Mouse (Mus musculus) MEL (cell line): ENCODE measurements around the gene Gpm6b. TPM values are rescaled to one million over a fixed set of nuclear protein-coding genes. Genes with fewer than 3 reads are reported as not detected.
A peak's percentile ranks its signal among the peaks of the same experiment; 100 is the strongest.

ENCODE experiments used
- DNase-seq: peaks from one replicate; pipeline ENCODE4 v3.0.0; 2011; ENCODE audit warnings: low read depth, low spot score
- H3K27ac ChIP-seq: 2 replicates; pipeline ENCODE4 v1.5.1; 2012; ENCODE audit warnings: low read depth, mild to moderate bottlenecking, control low read depth, low read length, moderate library complexity; ENCODE audit not compliant: control insufficient read depth
- H3K27me3 ChIP-seq, 2 experiments: fragments of 150-350 bp in 1 of 2; sonication (generic) in 1 of 2; 2 replicates each; pipeline ENCODE4 v1.6.1; 2012; ENCODE audit warnings: low read length in 2 of 2, mild to moderate bottlenecking in 2 of 2, improper control_type of control experiment in 1 of 2, moderate library complexity in 1 of 2; ENCODE audit not compliant: insufficient read depth in 2 of 2, control insufficient read depth in 1 of 2
- H3K36me3 ChIP-seq, 2 experiments: 2 replicates each; pipeline ENCODE4 v1.6.1; 2012 to 2014; ENCODE audit warnings: low read length in 2 of 2, improper control_type of control experiment in 1 of 2, inconsistent platforms in 1 of 2, mild to moderate bottlenecking in 1 of 2; ENCODE audit not compliant: insufficient read depth in 2 of 2, control insufficient read depth in 1 of 2
- H3K4me1 ChIP-seq, 2 experiments: fragments of 150-350 bp in 1 of 2; sonication (generic) in 1 of 2; 2 replicates each; pipeline ENCODE4 v1.6.1; 2012; ENCODE audit warnings: low read length in 2 of 2, improper control_type of control experiment in 1 of 2, mild to moderate bottlenecking in 1 of 2; ENCODE audit not compliant: insufficient read depth in 2 of 2, control insufficient read depth in 1 of 2
- H3K4me3 ChIP-seq, 2 experiments: fragments of 150-350 bp in 1 of 2; sonication (generic) in 1 of 2; 2 replicates each; pipeline ENCODE4 v1.5.1; 2012; ENCODE audit warnings: low read depth in 2 of 2, low read length in 2 of 2, mild to moderate bottlenecking in 2 of 2, moderate library complexity in 2 of 2, control low read depth in 1 of 2, improper control_type of control experiment in 1 of 2; ENCODE audit not compliant: control insufficient read depth in 1 of 2, insufficient read depth in 1 of 2
- H3K79me2 ChIP-seq: 2 replicates; pipeline ENCODE4 v1.6.1; 2012; ENCODE audit warnings: mild to moderate bottlenecking, low read length, moderate library complexity; ENCODE audit not compliant: control insufficient read depth, poor library complexity, insufficient read depth
- H3K9ac ChIP-seq: 2 replicates; pipeline ENCODE4 v1.6.1; 2012; ENCODE audit warnings: low read depth, mild to moderate bottlenecking, control low read depth, low read length, moderate library complexity; ENCODE audit not compliant: control insufficient read depth, poor library complexity, severe bottlenecking
- H3K9me3 ChIP-seq: fragments of 150-350 bp; sonication (generic); replicated peaks from 2 replicates; pipeline ENCODE4 v1.6.1; 2012; ENCODE audit warnings: mild to moderate bottlenecking, low read length, improper control_type of control experiment, moderate library complexity; ENCODE audit not compliant: insufficient read depth
- BHLHE40 ChIP-seq: IDR thresholded peaks from 2 replicates; pipeline ENCODE4 v1.6.1; 2012; ENCODE audit warnings: low read depth, mild to moderate bottlenecking, inconsistent platforms, low read length, improper control_type of control experiment, borderline replicate concordance
- CHD2 ChIP-seq: IDR thresholded peaks from 2 replicates; pipeline ENCODE4 v1.6.1; 2011; ENCODE audit warnings: low read length, improper control_type of control experiment
- CTCF ChIP-seq, 3 experiments: IDR thresholded peaks in 2 of 3; conservative IDR thresholded peaks in 1 of 3; 2 replicates each; pipeline ENCODE4 v1.5.1; 2011 to 2012; ENCODE audit warnings: low read length in 3 of 3, low read depth in 2 of 3, mild to moderate bottlenecking in 2 of 3, improper control_type of control experiment in 1 of 3, inconsistent platforms in 1 of 3, mixed read lengths in 1 of 3, moderate library complexity in 1 of 3; ENCODE audit not compliant: control insufficient read depth in 1 of 3, insufficient read depth in 1 of 3, poor library complexity in 1 of 3, severe bottlenecking in 1 of 3
- E2F4 ChIP-seq: IDR thresholded peaks from 2 replicates; pipeline ENCODE4 v1.6.1; 2011; ENCODE audit warnings: low read depth, low read length, improper control_type of control experiment, borderline replicate concordance
- GATA1 ChIP-seq: IDR thresholded peaks from 2 replicates; pipeline ENCODE4 v1.6.1; 2011; ENCODE audit warnings: low read depth, low read length, improper control_type of control experiment
- HCFC1 ChIP-seq: IDR thresholded peaks from 2 replicates; pipeline ENCODE4 v1.6.1; 2012; ENCODE audit warnings: low read depth, mild to moderate bottlenecking, inconsistent platforms, low read length, improper control_type of control experiment, moderate library complexity
- MAFK ChIP-seq: IDR thresholded peaks from 2 replicates; pipeline ENCODE4 v1.6.1; 2011; ENCODE audit warnings: low read depth, mild to moderate bottlenecking, low read length, improper control_type of control experiment, borderline replicate concordance
- MAZ ChIP-seq: IDR thresholded peaks from 2 replicates; pipeline ENCODE4 v1.6.1; 2012; ENCODE audit warnings: low read depth, mild to moderate bottlenecking, inconsistent platforms, low read length, improper control_type of control experiment
- NELFE ChIP-seq: IDR thresholded peaks from 2 replicates; pipeline ENCODE4 v1.6.1; 2011; ENCODE audit warnings: low read depth, low read length, improper control_type of control experiment
- POLR2AphosphoS2 ChIP-seq: IDR thresholded peaks from 2 replicates; pipeline ENCODE4 v1.6.1; 2011; ENCODE audit warnings: low read length, improper control_type of control experiment
- RAD21 ChIP-seq: IDR thresholded peaks from 2 replicates; pipeline ENCODE4 v1.6.1; 2011; ENCODE audit warnings: mild to moderate bottlenecking, low read depth, low read length, improper control_type of control experiment
- RCOR1 ChIP-seq: IDR thresholded peaks from 2 replicates; pipeline ENCODE4 v1.6.1; 2012; ENCODE audit warnings: low read depth, mild to moderate bottlenecking, inconsistent platforms, low read length, improper control_type of control experiment
- SIN3A ChIP-seq: IDR thresholded peaks from 2 replicates; pipeline ENCODE4 v1.6.1; 2012; ENCODE audit warnings: low read length, improper control_type of control experiment, inconsistent platforms
- TCF12 ChIP-seq: IDR thresholded peaks from 2 replicates; pipeline ENCODE4 v1.6.1; 2014; ENCODE audit warnings: low read depth, mild to moderate bottlenecking, inconsistent platforms, low read length, improper control_type of control experiment, moderate library complexity
- USF1 ChIP-seq: IDR thresholded peaks from 2 replicates; pipeline ENCODE4 v1.6.1; 2014; ENCODE audit warnings: low read depth, mild to moderate bottlenecking, inconsistent platforms, low read length, improper control_type of control experiment, moderate library complexity
- ZKSCAN1 ChIP-seq: IDR thresholded peaks from 2 replicates; pipeline ENCODE4 v1.6.1; 2012; ENCODE audit warnings: low read depth, mild to moderate bottlenecking, inconsistent platforms, low read length, improper control_type of control experiment, moderate library complexity
- polyA plus RNA-seq, 2 experiments: library from polyadenylated mRNA; stranded (reverse) in 1 of 2; unstranded in 1 of 2; fragments of >175 nt in 1 of 2; fragments of >200 nt in 1 of 2; gene quantifications; 2 replicates each; pipeline versions ENCODE4 v1.2.1 to v1.2.4; 2012; ENCODE audit warnings: low replicate concordance in 2 of 2, low read depth in 1 of 2; ENCODE audit not compliant: insufficient read length in 2 of 2, insufficient read depth in 1 of 2, missing spikeins in 1 of 2
- total RNA-seq: library from RNA; depleted of rRNA; stranded (reverse); fragments of 300-350 nt; gene quantifications from 2 replicates; pipeline ENCODE4 v1.2.3, GENCODE M21; 2012

Gene Gpm6b
- total and polyA plus RNA-seq, 3 experiments = 4.9 to 13.2 TPM; not detected in 1

- Histone ChIP-seq H3K36me3 (peaks cover 13 to 41% of the 10 kb centered on the region in 2 experiments), H3K9ac (peak overlapping the region; percentile 29; the same call in 1 of the 2 replicates), H3K4me3 (no peak overlapping the region), H3K9me3 (no peaks in the 10 kb centered on the region), H3K79me2 (no peaks in the 10 kb centered on the region), H3K4me1 (no peaks in the 10 kb centered on the region), H3K27me3 (no peaks in the 10 kb centered on the region), H3K27ac (no peak overlapping the region)
- DNase-seq = peak; percentile 99
- TF ChIP-seq HCFC1 (no peak), CTCF (IDR thresholded peaks at IDR 0.05 in 2 of 3, conservative IDR thresholded peaks at IDR 0.05 in 1 of 3; ENCODE audit: control insufficient read depth in 1 of 3, insufficient read depth in 1 of 3, low read depth in 2 of 3, low read length in 3 of 3, poor library complexity in 1 of 3, severe bottlenecking in 1 of 3) (peak in 1 of 3 experiments; percentile 99; a peak in 2 of 6 replicates)
Measured at GRCm38 (mm10) chrX:166351790-166352189, 113.1 kb downstream of the Gpm6b start.

- Histone ChIP-seq H3K4me3 (no peak overlapping the region), H3K9ac (no peak overlapping the region), H3K27ac (no peak overlapping the region), H3K79me2 (no peaks in the 10 kb centered on the region), H3K27me3 (no peaks in the 10 kb centered on the region), H3K36me3 (peaks cover 15 to 54% of the 10 kb centered on the region in 2 experiments), H3K9me3 (no peaks in the 10 kb centered on the region), H3K4me1 (no peaks in the 10 kb centered on the region)
- no peak for TF ChIP-seq BHLHE40
- no peak for TF ChIP-seq USF1
- TF ChIP-seq TCF12 = no peak
- TF ChIP-seq CHD2 = no peak
- TF ChIP-seq E2F4 = no peak
- no peak for TF ChIP-seq MAZ
- no peak for TF ChIP-seq SIN3A
- no peak for TF ChIP-seq NELFE
- no peak for TF ChIP-seq ZKSCAN1
- TF ChIP-seq POLR2AphosphoS2 = no peak
- TF ChIP-seq RCOR1 = no peak
- no peak for TF ChIP-seq RAD21
- no peak for TF ChIP-seq GATA1
- peak; percentile 28 for DNase-seq
Measured at GRCm38 (mm10) chrX:166353412-166353811, 114.7 kb downstream of the Gpm6b start.

- H3K4me1 ChIP-seq = no peaks in the 10 kb centered on the region
- TF ChIP-seq NELFE (no peak), HCFC1 (no peak), MAFK (no peak), MAZ (no peak)
- H3K9ac ChIP-seq = no peak overlapping the region
- no peaks in the 10 kb centered on the region for H3K79me2 ChIP-seq
- no peak overlapping the region for H3K4me3 ChIP-seq
- DNase-seq = peak; percentile 33
- peaks cover 22 to 64% of the 10 kb centered on the region in 2 experiments for H3K36me3 ChIP-seq
- H3K27me3 ChIP-seq = no peaks in the 10 kb centered on the region
- H3K9me3 ChIP-seq = no peaks in the 10 kb centered on the region
- H3K27ac ChIP-seq = no peak overlapping the region
Measured at GRCm38 (mm10) chrX:166354913-166355312, 116.2 kb downstream of the Gpm6b start.
